Mouse (Mus musculus) liver, postnatal 0 days (tissue): ENCODE measurements around the gene Map9.

Experiments
- CTCF ChIP-seq: sonication (generic); IDR thresholded peaks from 2 replicates; pipeline ENCODE4 v1.5.1; 2016; ENCODE audit warnings: antibody characterized with exemption, low read depth
- EP300 ChIP-seq: IDR thresholded peaks from 2 replicates; pipeline ENCODE4 v1.6.1; 2016; ENCODE audit warnings: antibody characterized with exemption, low read depth, mild to moderate bottlenecking

GRCm38 (mm10) chr3:82417958-82418357 is 60.1 kb downstream of the Map9 start:
- no peak for TF ChIP-seq CTCF
- no peak for TF ChIP-seq EP300
